10 mouse cellular contexts compared by ENCODE assay signal in the genomic region with DNA sequence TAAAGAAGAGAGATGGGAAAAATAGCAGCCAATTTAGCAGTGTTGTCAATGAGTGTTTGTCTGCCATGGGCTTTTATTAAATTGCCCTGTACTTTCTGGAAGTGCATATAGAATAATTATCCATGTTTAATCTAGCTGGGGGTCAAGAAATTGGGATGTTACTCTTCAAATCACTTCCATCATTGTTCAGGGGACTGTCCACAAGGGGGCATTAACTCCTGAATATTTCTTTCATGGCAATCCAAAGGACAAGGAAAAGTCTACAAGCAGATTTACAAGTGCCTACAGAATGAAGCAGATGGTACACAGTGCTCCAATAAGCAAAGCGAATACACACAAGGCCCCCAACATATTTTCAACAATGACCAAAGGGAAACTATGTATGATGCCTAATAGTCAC.
DNase-seq lines count a peak whose midpoint lies in the region; ATAC-seq and TF ChIP-seq lines count a peak whose summit lies in the region.
"Had no signal": no experiment of that assay in that cellular context is flagged by ENCODE, and none has a peak within 500 bp of the region (broad histone marks: within the 10 kb centered on the region; RNA-seq: fewer than 3 reads in every experiment).

No protein-coding gene starts in this region.

- no peak overlapping the region for H3K4me3 ChIP-seq in lung, postnatal 0 days (ENCODE audit: low read depth, low read length)
- H3K4me3 ChIP-seq: forebrain, embryonic 13.5 days; hindbrain, embryonic 10.5 days; limb, embryonic 12.5 days had no signal

- intact Hi-C loops in heart, postnatal 10 days (cut with DNase I): loop anchor here (1.0 to 10.0 kb wide), 2 partner anchors 394 to 541 kb away; no protein-coding TSS in a partner anchor
- intact Hi-C loops in heart, postnatal 36 days (cut with DNase I): loop anchor here (2.0 to 10.0 kb wide), 2 partner anchors 395 to 541 kb away; no protein-coding TSS in a partner anchor

- WGBS in lung, postnatal 0 days: 54% methylated on average over 1 of the region's 1 CpGs

- no peak overlapping the region for H3K9ac ChIP-seq in lung, postnatal 0 days (replicated peaks; ENCODE audit: low read depth)
- H3K9ac ChIP-seq: forebrain, embryonic 13.5 days; limb, embryonic 12.5 days had no signal

- TF ChIP-seq CTCF in lung, postnatal 0 days (IDR thresholded peaks at IDR 0.05): peak; percentile 25

- no peaks in the 10 kb centered on the region for H3K27me3 ChIP-seq in lung, postnatal 0 days (replicated peaks; ENCODE audit: insufficient read depth, low read length)
- H3K27me3 ChIP-seq: forebrain, embryonic 13.5 days; limb, embryonic 12.5 days had no signal

- H3K36me3 ChIP-seq in lung, postnatal 0 days (ENCODE audit: insufficient read depth, low read length): no peaks in the 10 kb centered on the region
- H3K36me3 ChIP-seq: hindbrain, embryonic 10.5 days; limb, embryonic 12.5 days had no signal

- no peaks in the 10 kb centered on the region for H3K4me1 ChIP-seq in lung, postnatal 0 days (ENCODE audit: insufficient read depth, low read depth, low read length)
- H3K4me1 ChIP-seq: forebrain, embryonic 13.5 days; hindbrain, embryonic 10.5 days; limb, embryonic 12.5 days had no signal

- peak; percentile 1 for DNase-seq in heart, postnatal 10 days
- no peak for DNase-seq in heart, postnatal 36 days
- peak; percentile 7 for DNase-seq in lung, postnatal 0 days (ENCODE audit: low spot score)
- no peak for DNase-seq in lung, postnatal 25 days (ENCODE audit: low spot score)
- peak; percentile 15 for DNase-seq in adipocyte (ENCODE audit: low spot score)
- DNase-seq in skeletal muscle tissue, adult 2 months (ENCODE audit: low read depth, low spot score): peak; percentile 0
- DNase-seq in testis, postnatal 10 days (ENCODE audit: low spot score): no peak

- ATAC-seq in lung, postnatal 0 days: no peak
- ATAC-seq: forebrain, embryonic 13.5 days had no signal

- TF ChIP-seq EP300 in lung, postnatal 0 days (IDR thresholded peaks at IDR 0.05): no peak

- no peak overlapping the region for H3K27ac ChIP-seq in lung, postnatal 0 days (ENCODE audit: low read length)
- H3K27ac ChIP-seq: forebrain, embryonic 13.5 days; hindbrain, embryonic 10.5 days; limb, embryonic 12.5 days had no signal

- H3K4me2 ChIP-seq in lung, postnatal 0 days (replicated peaks; ENCODE audit: low read depth, low read length): no peak overlapping the region
- H3K4me2 ChIP-seq: forebrain, embryonic 13.5 days; limb, embryonic 12.5 days had no signal

- H3K9me3 ChIP-seq in lung, postnatal 0 days (ENCODE audit: low read length): no peaks in the 10 kb centered on the region
- H3K9me3 ChIP-seq: forebrain, embryonic 13.5 days; hindbrain, embryonic 10.5 days; limb, embryonic 12.5 days had no signal

Comparison
In these comparisons a context has a peak if more than half of its experiments do, and no peak if none do; other contexts are left out.
1. DNase-seq: peak in heart, postnatal 10 days (2 of 2), lung, postnatal 0 days (single experiment), adipocyte (single experiment) and skeletal muscle tissue, adult 2 months (single experiment); none in heart, postnatal 36 days (0 of 2), lung, postnatal 25 days (single experiment) and testis, postnatal 10 days (single experiment).